Comparison of ENCODE assay signal across 9 mouse cellular contexts in the genomic region with DNA sequence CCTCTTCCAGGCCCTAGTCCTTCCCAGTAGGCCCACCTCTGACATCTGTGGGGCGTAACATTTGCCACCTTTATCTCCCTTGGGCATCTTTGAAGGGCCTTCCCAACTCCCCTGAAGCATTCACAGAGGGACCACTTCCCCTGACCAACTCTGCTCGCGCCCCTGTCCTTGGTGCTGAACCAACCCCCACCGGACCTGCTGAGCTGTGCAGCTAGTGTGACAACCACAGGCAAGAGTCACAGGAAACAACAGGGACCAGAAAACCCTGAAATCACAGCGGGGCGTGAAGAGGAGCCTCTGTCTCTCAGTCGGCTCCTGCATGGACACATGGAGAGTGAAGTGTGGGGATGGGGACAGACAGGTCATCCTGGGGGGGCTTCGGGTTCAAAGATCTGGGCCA. TPM values are rescaled to one million over a fixed set of nuclear protein-coding genes. Genes with fewer than 3 reads are reported as not detected.
DNase-seq lines count a peak whose midpoint lies in the region.
"Had no signal": no experiment of that assay in that cellular context is flagged by ENCODE, and none has a peak within 500 bp of the region (broad histone marks: within the 10 kb centered on the region; RNA-seq: fewer than 3 reads in every experiment).

No protein-coding gene starts in this region.

- H3K36me3 ChIP-seq in splenic B cell, adult 2 months (ENCODE audit: control insufficient read depth, insufficient read depth, low read length, poor library complexity, severe bottlenecking), result no peaks in the 10 kb centered on the region
- H3K36me3 ChIP-seq: limb, embryonic 12.5 days had no signal

- intact Hi-C loops in heart, postnatal 14 days (cut with DNase I), result no loop called here

- peak; percentile 23 to 54 for DNase-seq in heart, postnatal 14 days
- DNase-seq in heart, adult 11 months, result no peak
- DNase-seq in ovary, postnatal 36 days (ENCODE audit: low spot score), result peak; percentile 16
- no peak for DNase-seq in ovary, postnatal 10 days (ENCODE audit: low spot score)
- peak; percentile 65 for DNase-seq in forelimb bud, embryonic 11.5 days (ENCODE audit: low read depth, low spot score)
- peak; percentile 31 for DNase-seq in splenic B cell, adult 2 months (ENCODE audit: low read depth, low spot score)
- no peak for DNase-seq in frontal cortex, adult 2 months (ENCODE audit: extremely low spot score in 1 of 2, low spot score in 1 of 2)
- no peak for DNase-seq in urinary bladder, adult 18-20 months (ENCODE audit: low spot score in 2 of 2)

- no peaks in the 10 kb centered on the region for H3K27me3 ChIP-seq in splenic B cell, adult 2 months (ENCODE audit: control insufficient read depth, insufficient read depth, low read length, poor library complexity, severe bottlenecking)

RNA-seq across cellular contexts. Expression of gene Sgsm1, which starts 18.4 kb away (rescaled TPM):
- under 1 TPM; 0.60 to 0.63 TPM for total RNA-seq in heart, postnatal 14 days (2021)
- polyA plus RNA-seq in frontal cortex, adult 2 months (2012; rRNA removed), result 66.4 and 69.8 TPM in 2 replicates

Comparison
In these comparisons a context has a peak if more than half of its experiments do, and no peak if none do; other contexts are left out.
1. DNase-seq: peak in heart, postnatal 14 days (2 of 2), ovary, postnatal 36 days (single experiment), forelimb bud, embryonic 11.5 days (single experiment) and splenic B cell, adult 2 months (single experiment); none in heart, adult 11 months (single experiment), ovary, postnatal 10 days (single experiment), frontal cortex, adult 2 months (0 of 2) and urinary bladder, adult 18-20 months (0 of 2).